Mouse (Mus musculus): ENCODE measurements at regions not wholly inside any gene's neighbourhood (a gene's known extent, or its start where the extent isn't known, plus 50 kb on each side); places are given as distances from the start of the nearest gene placed in this dataset.

GRCm38 (mm10) chr16:93130622-93131021, 304.7 kb upstream of the Runx1 start:
- no peak for DNase-seq (ENCODE audit: low spot score)

- no peak for DNase-seq (ENCODE audit: low spot score)
Measured at GRCm38 (mm10) chr16:93123707-93124106, 297.8 kb upstream of the Runx1 start.

GRCm38 (mm10) chr16:93116111-93116969, 290.4 kb upstream of the Runx1 start:
- DNase-seq (ENCODE audit: low spot score) = no peak

GRCm38 (mm10) chr16:93110912-93111311, 285.0 kb upstream of the Runx1 start:
- DNase-seq (ENCODE audit: low spot score) = no peak

- no peak for DNase-seq (ENCODE audit: low spot score)
Measured at GRCm38 (mm10) chr16:93110451-93110850, 284.5 kb upstream of the Runx1 start.

- no peak for DNase-seq (ENCODE audit: low spot score)
Measured at GRCm38 (mm10) chr16:93109683-93110407, 283.9 kb upstream of the Runx1 start.

GRCm38 (mm10) chr16:93107524-93107845, 281.5 kb upstream of the Runx1 start:
- DNase-seq (ENCODE audit: low spot score) = no peak

GRCm38 (mm10) chr16:93106811-93107523, 281.0 kb upstream of the Runx1 start:
- no peak for DNase-seq (ENCODE audit: low spot score)

GRCm38 (mm10) chr16:93102174-93102573, 276.2 kb upstream of the Runx1 start:
- DNase-seq (ENCODE audit: low spot score) = no peak

GRCm38 (mm10) chr16:93098057-93098456, 272.1 kb upstream of the Runx1 start:
- no peak for DNase-seq (ENCODE audit: low spot score)

- no peak for DNase-seq (ENCODE audit: low spot score)
Measured at GRCm38 (mm10) chr16:93096175-93096574, 270.2 kb upstream of the Runx1 start.

- no peak for DNase-seq (ENCODE audit: low spot score)
Measured at GRCm38 (mm10) chr16:93092796-93093195, 266.8 kb upstream of the Runx1 start.

GRCm38 (mm10) chr16:93085227-93085883, 259.4 kb upstream of the Runx1 start:
- DNase-seq (ENCODE audit: low spot score) = no peak

GRCm38 (mm10) chr16:93083756-93084155, 257.8 kb upstream of the Runx1 start:
- no peak for DNase-seq (ENCODE audit: low spot score)

GRCm38 (mm10) chr16:93083142-93083541, 257.2 kb upstream of the Runx1 start:
- DNase-seq (ENCODE audit: low spot score) = no peak

GRCm38 (mm10) chr16:93081533-93081932, 255.6 kb upstream of the Runx1 start:
- DNase-seq (ENCODE audit: low spot score) = no peak

- DNase-seq (ENCODE audit: low spot score) = no peak
Measured at GRCm38 (mm10) chr16:93079660-93080390, 253.9 kb upstream of the Runx1 start.

- DNase-seq (ENCODE audit: low spot score) = no peak
Measured at GRCm38 (mm10) chr16:93078909-93079308, 253.0 kb upstream of the Runx1 start.

- DNase-seq (ENCODE audit: low spot score) = no peak
Measured at GRCm38 (mm10) chr16:93075488-93075887, 249.5 kb upstream of the Runx1 start.

- no peak for DNase-seq (ENCODE audit: low spot score)
Measured at GRCm38 (mm10) chr16:93072156-93072555, 246.2 kb upstream of the Runx1 start.

GRCm38 (mm10) chr16:93071726-93072125, 245.8 kb upstream of the Runx1 start:
- no peak for DNase-seq (ENCODE audit: low spot score)

GRCm38 (mm10) chr16:93066821-93067220, 240.9 kb upstream of the Runx1 start:
- DNase-seq (ENCODE audit: low spot score) = no peak

Data from layer of hippocampus, adult 11-12 months (tissue).